Mouse (Mus musculus): Measurements from ENCODE around the gene Naaladl1. TPM values are rescaled to one million over a fixed set of nuclear protein-coding genes. Genes with fewer than 3 reads are reported as not detected.

Naaladl1 gene
- polyA plus RNA-seq, 1 experiment from 2014 or later: 0.47 TPM

GRCm38 (mm10) chr19:6140678-6141393 lies 35.3 kb downstream of the Naaladl1 start, which contains the start of gene Batf2:
Gene Batf2, plus strand, starts transcription at chr19:6140983.
- Histone ChIP-seq H3K27me3 (ENCODE audit: insufficient read depth, low read length) (no peaks in the 10 kb centered on the region), H3K27ac (ENCODE audit: low read length) (peak within 1 kb of the TSS; percentile 95), H3K4me2 (replicated peaks; ENCODE audit: low read depth, low read length) (peak within 1 kb of the TSS; percentile 76), H3K36me3 (ENCODE audit: insufficient read depth, low read length) (0 out of 2 replicates have a peak, but pooled peaks cover 5% of the 10 kb centered on the region), H3K9me3 (ENCODE audit: low read length) (no peaks in the 10 kb centered on the region), H3K9ac (replicated peaks; ENCODE audit: low read length) (peak within 1 kb of the TSS; percentile 74), H3K4me3 (ENCODE audit: low read length) (peak within 1 kb of the TSS; percentile 70), H3K4me1 (ENCODE audit: insufficient read depth, low read length) (peaks cover 7% of the 10 kb centered on the region; the same call in 1 of the 2 replicates)
- ATAC-seq (ENCODE audit: low FRiP score, low TSS enrichment): peak; percentile 95
- WGBS: under 1% methylated on average over 64 of the region's 68 CpGs

GRCm38 (mm10) chr19:6141394-6141749 lies 35.8 kb downstream of the Naaladl1 start, which contains the start of gene Arl2:
Gene Arl2, minus strand, starts transcription at chr19:6141548.
- H3K27ac ChIP-seq (ENCODE audit: low read length): peak within 1 kb of the TSS; percentile 95
- peak within 1 kb of the TSS; percentile 70 for H3K4me3 ChIP-seq (ENCODE audit: low read length)
- no peaks in the 10 kb centered on the region for H3K27me3 ChIP-seq (ENCODE audit: insufficient read depth, low read length)
- peak within 1 kb of the TSS; percentile 74 for H3K9ac ChIP-seq (replicated peaks; ENCODE audit: low read length)
- peak within 1 kb of the TSS; percentile 76 for H3K4me2 ChIP-seq (replicated peaks; ENCODE audit: low read depth, low read length)
- 0 out of 2 replicates have a peak, but pooled peaks cover 5% of the 10 kb centered on the region for H3K36me3 ChIP-seq (ENCODE audit: insufficient read depth, low read length)
- no peaks in the 10 kb centered on the region for H3K9me3 ChIP-seq (ENCODE audit: low read length)
- peaks cover 7% of the 10 kb centered on the region; the same call in 1 of the 2 replicates for H3K4me1 ChIP-seq (ENCODE audit: insufficient read depth, low read length)
- under 1% methylated on average over 15 of the region's 15 CpGs for WGBS
- ATAC-seq (ENCODE audit: low FRiP score, low TSS enrichment): peak; percentile 72

- Histone ChIP-seq H3K27me3 (ENCODE audit: insufficient read depth, low read length) (no peaks in the 10 kb centered on the region), H3K4me2 (replicated peaks; ENCODE audit: low read depth, low read length) (no peak overlapping the region), H3K9ac (replicated peaks; ENCODE audit: low read length) (no peak overlapping the region), H3K27ac (ENCODE audit: low read length) (no peak overlapping the region), H3K36me3 (ENCODE audit: insufficient read depth, low read length) (no peaks in the 10 kb centered on the region), H3K4me3 (ENCODE audit: low read length) (no peak overlapping the region), H3K4me1 (ENCODE audit: insufficient read depth, low read length) (peaks cover 5% of the 10 kb centered on the region; the same call in 1 of the 2 replicates), H3K9me3 (ENCODE audit: low read length) (no peaks in the 10 kb centered on the region)
- no peak for ATAC-seq (ENCODE audit: low FRiP score, low TSS enrichment)
- 69% methylated on average over 5 of the region's 5 CpGs for WGBS
Observed at GRCm38 (mm10) chr19:6144842-6145241, 39.3 kb downstream of the Naaladl1 start.

- Histone ChIP-seq H3K9me3 (ENCODE audit: low read length) (no peaks in the 10 kb centered on the region), H3K9ac (replicated peaks; ENCODE audit: low read length) (no peak overlapping the region), H3K36me3 (ENCODE audit: insufficient read depth, low read length) (no peaks in the 10 kb centered on the region), H3K4me2 (replicated peaks; ENCODE audit: low read depth, low read length) (no peak overlapping the region), H3K4me3 (ENCODE audit: low read length) (no peak overlapping the region), H3K27ac (ENCODE audit: low read length) (no peak overlapping the region), H3K27me3 (ENCODE audit: insufficient read depth, low read length) (no peaks in the 10 kb centered on the region), H3K4me1 (ENCODE audit: insufficient read depth, low read length) (no peaks in the 10 kb centered on the region)
- 45% methylated on average over 9 of the region's 9 CpGs for WGBS
- no peak for ATAC-seq (ENCODE audit: low FRiP score, low TSS enrichment)
Observed at GRCm38 (mm10) chr19:6155174-6155573, 49.6 kb downstream of the Naaladl1 start.

- ATAC-seq (ENCODE audit: low FRiP score, low TSS enrichment): no peak
- Histone ChIP-seq H3K9me3 (ENCODE audit: low read length) (no peaks in the 10 kb centered on the region), H3K36me3 (ENCODE audit: insufficient read depth, low read length) (no peaks in the 10 kb centered on the region), H3K4me2 (replicated peaks; ENCODE audit: low read depth, low read length) (no peak overlapping the region), H3K27me3 (ENCODE audit: insufficient read depth, low read length) (no peaks in the 10 kb centered on the region), H3K4me3 (ENCODE audit: low read length) (no peak overlapping the region), H3K9ac (replicated peaks; ENCODE audit: low read length) (no peak overlapping the region), H3K4me1 (ENCODE audit: insufficient read depth, low read length) (no peaks in the 10 kb centered on the region), H3K27ac (ENCODE audit: low read length) (no peak overlapping the region)
- WGBS: 62% methylated on average over 8 of the region's 8 CpGs
Observed at GRCm38 (mm10) chr19:6156372-6156771, 50.8 kb downstream of the Naaladl1 start.

- no peak overlapping the region for H3K9ac ChIP-seq (replicated peaks; ENCODE audit: low read length)
- no peak for ATAC-seq (ENCODE audit: low FRiP score, low TSS enrichment)
- H3K36me3 ChIP-seq (ENCODE audit: insufficient read depth, low read length): no peaks in the 10 kb centered on the region
- H3K4me1 ChIP-seq (ENCODE audit: insufficient read depth, low read length): no peaks in the 10 kb centered on the region
- no peak overlapping the region for H3K27ac ChIP-seq (ENCODE audit: low read length)
- no peaks in the 10 kb centered on the region for H3K9me3 ChIP-seq (ENCODE audit: low read length)
- no peak overlapping the region for H3K4me3 ChIP-seq (ENCODE audit: low read length)
- no peak overlapping the region for H3K4me2 ChIP-seq (replicated peaks; ENCODE audit: low read depth, low read length)
- WGBS: 56% methylated on average over 6 of the region's 6 CpGs
- H3K27me3 ChIP-seq (ENCODE audit: insufficient read depth, low read length): no peaks in the 10 kb centered on the region
Observed at GRCm38 (mm10) chr19:6157220-6157619, 51.6 kb downstream of the Naaladl1 start.

GRCm38 (mm10) chr19:6163872-6164547 lies 58.4 kb downstream of the Naaladl1 start:
- Histone ChIP-seq H3K4me2 (replicated peaks; ENCODE audit: low read depth, low read length) (no peak overlapping the region), H3K27ac (ENCODE audit: low read length) (no peak overlapping the region), H3K4me3 (ENCODE audit: low read length) (no peak overlapping the region), H3K36me3 (ENCODE audit: insufficient read depth, low read length) (no peaks in the 10 kb centered on the region), H3K9me3 (ENCODE audit: low read length) (no peaks in the 10 kb centered on the region), H3K9ac (replicated peaks; ENCODE audit: low read length) (no peak overlapping the region), H3K4me1 (ENCODE audit: insufficient read depth, low read length) (no peaks in the 10 kb centered on the region), H3K27me3 (ENCODE audit: insufficient read depth, low read length) (no peaks in the 10 kb centered on the region)
- WGBS: 49% methylated on average over 10 of the region's 10 CpGs
- ATAC-seq (ENCODE audit: low FRiP score, low TSS enrichment): no peak

Other genes starting within 250 kb of the Naaladl1 start
- gene Frmd8, start 230.5 kb upstream of the Naaladl1 start, polyA plus RNA-seq (2015; fragmentation: Nextera tagmentation; extraction: Ambion mirVana): 50.6 and 52.9 TPM in 2 replicates
- 14.8 and 15.7 TPM in 2 replicates for gene Slc25a45, start 228.0 kb upstream of the Naaladl1 start, polyA plus RNA-seq (2015; fragmentation: Nextera tagmentation; extraction: Ambion mirVana)
- 3.7 and 4.4 TPM in 2 replicates for gene Tigd3, start 211.6 kb upstream of the Naaladl1 start, polyA plus RNA-seq (2015; fragmentation: Nextera tagmentation; extraction: Ambion mirVana)
- gene Dpf2, start 192.8 kb upstream of the Naaladl1 start, polyA plus RNA-seq (2015; fragmentation: Nextera tagmentation; extraction: Ambion mirVana): 185 and 188 TPM in 2 replicates
- gene Cdc42ep2, start 181.0 kb upstream of the Naaladl1 start, polyA plus RNA-seq (2015; fragmentation: Nextera tagmentation; extraction: Ambion mirVana): 16.5 and 17.3 TPM in 2 replicates
- 77.7 and 82.1 TPM in 2 replicates for gene Pola2, start 141.6 kb upstream of the Naaladl1 start, polyA plus RNA-seq (2015; fragmentation: Nextera tagmentation; extraction: Ambion mirVana)
- not detected in 2 replicates for gene Slc22a20, start 119.6 kb upstream of the Naaladl1 start, polyA plus RNA-seq (2015; fragmentation: Nextera tagmentation; extraction: Ambion mirVana)
- gene Capn1, start 89.9 kb upstream of the Naaladl1 start, polyA plus RNA-seq (2015; fragmentation: Nextera tagmentation; extraction: Ambion mirVana): 11.1 and 11.9 TPM in 2 replicates
- gene Syvn1, start 59.2 kb upstream of the Naaladl1 start, polyA plus RNA-seq (2015; fragmentation: Nextera tagmentation; extraction: Ambion mirVana): 33.1 and 39.0 TPM in 2 replicates
- 83.2 and 87.2 TPM in 2 replicates for gene Mrpl49, start 48.0 kb upstream of the Naaladl1 start, polyA plus RNA-seq (2015; fragmentation: Nextera tagmentation; extraction: Ambion mirVana)
- gene Fau, start 47.9 kb upstream of the Naaladl1 start, polyA plus RNA-seq (2015; fragmentation: Nextera tagmentation; extraction: Ambion mirVana): 644 and 690 TPM in 2 replicates
- 35.4 and 37.7 TPM in 2 replicates for gene Znhit2, start 44.6 kb upstream of the Naaladl1 start, polyA plus RNA-seq (2015; fragmentation: Nextera tagmentation; extraction: Ambion mirVana)
- 22.8 and 28.6 TPM in 2 replicates for gene Tm7sf2, start 37.4 kb upstream of the Naaladl1 start, polyA plus RNA-seq (2015; fragmentation: Nextera tagmentation; extraction: Ambion mirVana)
- 85.7 and 90.6 TPM in 2 replicates for gene Vps51, start 28.6 kb upstream of the Naaladl1 start, polyA plus RNA-seq (2015; fragmentation: Nextera tagmentation; extraction: Ambion mirVana)
- not detected in 2 replicates for gene Tmem262, start 25.7 kb upstream of the Naaladl1 start, polyA plus RNA-seq (2015; fragmentation: Nextera tagmentation; extraction: Ambion mirVana)
- gene Gm28374, start 23.5 kb upstream of the Naaladl1 start, polyA plus RNA-seq (2015; fragmentation: Nextera tagmentation; extraction: Ambion mirVana): 1.0 and 2.5 TPM in 2 replicates
- 77.1 and 78.9 TPM in 2 replicates for gene Zfpl1, start 20.8 kb upstream of the Naaladl1 start, polyA plus RNA-seq (2015; fragmentation: Nextera tagmentation; extraction: Ambion mirVana)
- 43.6 and 45.2 TPM in 2 replicates for gene Cdca5, start 20.8 kb upstream of the Naaladl1 start, polyA plus RNA-seq (2015; fragmentation: Nextera tagmentation; extraction: Ambion mirVana)
- 0.28 and 0.35 TPM in 2 replicates for gene AC131692.1, start 11.4 kb upstream of the Naaladl1 start, polyA plus RNA-seq (2015; fragmentation: Nextera tagmentation; extraction: Ambion mirVana)
- gene Sac3d1, start 12.9 kb downstream of the Naaladl1 start, polyA plus RNA-seq (2015; fragmentation: Nextera tagmentation; extraction: Ambion mirVana): 42.3 and 43.7 TPM in 2 replicates
- 33.3 and 36.2 TPM in 2 replicates for gene Snx15, start 22.5 kb downstream of the Naaladl1 start, polyA plus RNA-seq (2015; fragmentation: Nextera tagmentation; extraction: Ambion mirVana)
- 0.47 and 0.84 TPM in 2 replicates for gene Batf2, start 35.2 kb downstream of the Naaladl1 start, polyA plus RNA-seq (2015; fragmentation: Nextera tagmentation; extraction: Ambion mirVana)
- 111 and 113 TPM in 2 replicates for gene Arl2, start 35.8 kb downstream of the Naaladl1 start, polyA plus RNA-seq (2015; fragmentation: Nextera tagmentation; extraction: Ambion mirVana)
- not detected in 2 replicates for gene Majin, start 78.6 kb downstream of the Naaladl1 start, polyA plus RNA-seq (2015; fragmentation: Nextera tagmentation; extraction: Ambion mirVana)
- gene Gpha2, start 120.6 kb downstream of the Naaladl1 start, polyA plus RNA-seq (2015; fragmentation: Nextera tagmentation; extraction: Ambion mirVana): 0.73 and 1.4 TPM in 2 replicates
- 27.5 and 31.0 TPM in 2 replicates for gene Ppp2r5b, start 130.1 kb downstream of the Naaladl1 start, polyA plus RNA-seq (2015; fragmentation: Nextera tagmentation; extraction: Ambion mirVana)
- 12.1 and 13.1 TPM in 2 replicates for gene Atg2a, start 135.9 kb downstream of the Naaladl1 start, polyA plus RNA-seq (2015; fragmentation: Nextera tagmentation; extraction: Ambion mirVana)
- 84.2 and 89.5 TPM in 2 replicates for gene Ehd1, start 170.9 kb downstream of the Naaladl1 start, polyA plus RNA-seq (2015; fragmentation: Nextera tagmentation; extraction: Ambion mirVana)
- gene Cdc42bpg, start 200.7 kb downstream of the Naaladl1 start, polyA plus RNA-seq (2015; fragmentation: Nextera tagmentation; extraction: Ambion mirVana): 0.80 and 1.5 TPM in 2 replicates
- 93.0 and 96.2 TPM in 2 replicates for gene Men1, start 229.2 kb downstream of the Naaladl1 start, polyA plus RNA-seq (2015; fragmentation: Nextera tagmentation; extraction: Ambion mirVana)
- gene Map4k2, start 235.4 kb downstream of the Naaladl1 start, polyA plus RNA-seq (2015; fragmentation: Nextera tagmentation; extraction: Ambion mirVana): 25.9 and 28.7 TPM in 2 replicates